ENCODE assay signal across 8 mouse cellular contexts in the genomic region with DNA sequence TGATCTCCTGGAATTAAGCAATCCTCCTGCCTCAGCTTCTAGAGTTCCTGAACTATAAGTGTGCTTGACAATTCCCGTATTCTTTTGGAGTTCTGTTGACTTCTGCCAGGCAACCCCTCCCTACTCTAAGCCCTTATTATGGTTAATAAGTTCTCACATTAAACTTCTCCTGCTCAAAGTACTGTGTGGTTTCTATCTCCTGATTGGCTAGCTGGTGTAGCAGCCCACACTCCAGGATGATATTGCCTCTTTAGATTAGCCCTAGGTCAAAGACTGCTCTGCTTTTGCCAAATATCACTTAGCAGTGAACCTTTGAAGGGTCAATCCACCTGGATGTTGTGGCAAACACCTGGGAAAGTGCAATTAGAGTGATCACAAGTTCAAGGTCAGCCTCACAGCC. TPM values are rescaled to one million over a fixed set of nuclear protein-coding genes. Genes with fewer than 3 reads are reported as not detected.
A peak's percentile ranks its signal among the peaks of the same experiment; 100 is the strongest.
DNase-seq lines count a peak whose midpoint lies in the region; ATAC-seq lines count a peak whose summit lies in the region.

No protein-coding gene starts in this region.

- H3K36me3 ChIP-seq in heart, embryonic 15.5 days: no peaks in the 10 kb centered on the region
- H3K36me3 ChIP-seq in embryonic facial prominence, embryonic 14.5 days (ENCODE audit: control insufficient read depth, insufficient read depth, low read length): no peaks in the 10 kb centered on the region
- no peaks in the 10 kb centered on the region for H3K36me3 ChIP-seq in kidney, embryonic 16.5 days (ENCODE audit: insufficient read depth, low read length)
- no peaks in the 10 kb centered on the region for H3K36me3 ChIP-seq in midbrain, embryonic 14.5 days (ENCODE audit: control insufficient read depth, insufficient read depth, low read length)

- no peak for DNase-seq in heart, postnatal 36 days
- no peak for DNase-seq in embryonic facial prominence, embryonic 14.5 days (ENCODE audit: low spot score)
- no peak for DNase-seq in midbrain, embryonic 14.5 days
- no peak for DNase-seq in spleen, postnatal 10 days (ENCODE audit: low spot score in 2 of 2)
- no peak for DNase-seq in adrenal gland, adult (ENCODE audit: inconsistent age in 2 of 2, low spot score in 1 of 2)
- DNase-seq in urinary bladder, adult 2 months (ENCODE audit: low spot score): no peak

- intact Hi-C loops in heart, postnatal 36 days (cut with DNase I): loop anchor here (10.0 kb wide), 1 partner anchor 185 kb away; no protein-coding TSS in a partner anchor

- no peaks in the 10 kb centered on the region for H3K9me3 ChIP-seq in heart, embryonic 15.5 days (replicated peaks)
- no peaks in the 10 kb centered on the region for H3K9me3 ChIP-seq in embryonic facial prominence, embryonic 14.5 days (ENCODE audit: control insufficient read depth, low read length)
- no peaks in the 10 kb centered on the region for H3K9me3 ChIP-seq in kidney, embryonic 16.5 days (ENCODE audit: low read length)
- no peaks in the 10 kb centered on the region for H3K9me3 ChIP-seq in midbrain, embryonic 14.5 days (ENCODE audit: control insufficient read depth, low read length)

- 40% methylated on average over 1 of the region's 1 CpGs for WGBS in heart, embryonic 15.5 days
- 53% methylated on average over 1 of the region's 1 CpGs for WGBS in embryonic facial prominence, embryonic 14.5 days
- WGBS in kidney, embryonic 16.5 days: 43% methylated on average over 1 of the region's 1 CpGs
- 60% methylated on average over 1 of the region's 1 CpGs for WGBS in midbrain, embryonic 14.5 days

- peak overlapping the region; percentile 66 for H3K4me2 ChIP-seq in heart, embryonic 15.5 days
- H3K4me2 ChIP-seq in embryonic facial prominence, embryonic 14.5 days (ENCODE audit: low read depth, low read length): peak overlapping the region; percentile 52
- peak overlapping the region; percentile 61 for H3K4me2 ChIP-seq in kidney, embryonic 16.5 days (replicated peaks; ENCODE audit: low read depth, low read length)
- H3K4me2 ChIP-seq in midbrain, embryonic 14.5 days (ENCODE audit: low read length): peak overlapping the region; percentile 39; the same call in 1 of the 2 replicates

- peak overlapping the region; percentile 42 for H3K4me3 ChIP-seq in heart, embryonic 15.5 days
- H3K4me3 ChIP-seq in embryonic facial prominence, embryonic 14.5 days (ENCODE audit: low read depth, low read length): peak overlapping the region; percentile 25; the same call in 1 of the 2 replicates
- peak overlapping the region; percentile 35 for H3K4me3 ChIP-seq in kidney, embryonic 16.5 days (ENCODE audit: low read length)
- no peak overlapping the region for H3K4me3 ChIP-seq in midbrain, embryonic 14.5 days (replicated peaks; ENCODE audit: low read depth, low read length)

- H3K27me3 ChIP-seq in heart, embryonic 15.5 days: no peaks in the 10 kb centered on the region
- no peaks in the 10 kb centered on the region for H3K27me3 ChIP-seq in embryonic facial prominence, embryonic 14.5 days (replicated peaks; ENCODE audit: control insufficient read depth, insufficient read depth, low read length)
- H3K27me3 ChIP-seq in kidney, embryonic 16.5 days (ENCODE audit: insufficient read depth, low read length): no peaks in the 10 kb centered on the region
- 0 out of 2 replicates have a peak, but pooled peaks cover 5% of the 10 kb centered on the region for H3K27me3 ChIP-seq in midbrain, embryonic 14.5 days (ENCODE audit: control insufficient read depth, insufficient read depth, low read length)

- H3K9ac ChIP-seq in heart, embryonic 15.5 days: 0 out of 2 replicates have a peak overlapping the region, but pooled peaks have one; percentile 34
- peak overlapping the region; percentile 46; the same call in 1 of the 2 replicates for H3K9ac ChIP-seq in embryonic facial prominence, embryonic 14.5 days (ENCODE audit: low read depth, low read length)
- H3K9ac ChIP-seq in kidney, embryonic 16.5 days (replicated peaks; ENCODE audit: low read length): peak overlapping the region; percentile 53; the same call in 1 of the 2 replicates
- no peak overlapping the region for H3K9ac ChIP-seq in midbrain, embryonic 14.5 days (replicated peaks; ENCODE audit: low read length)

- no peak overlapping the region for H3K27ac ChIP-seq in heart, embryonic 15.5 days
- H3K27ac ChIP-seq in embryonic facial prominence, embryonic 14.5 days (replicated peaks; ENCODE audit: low read depth, low read length): no peak overlapping the region
- H3K27ac ChIP-seq in kidney, embryonic 16.5 days (ENCODE audit: low read length): peak overlapping the region; percentile 36; the same call in 1 of the 2 replicates
- no peak overlapping the region for H3K27ac ChIP-seq in midbrain, embryonic 14.5 days (replicated peaks; ENCODE audit: low read depth, low read length)

- peaks cover 10% of the 10 kb centered on the region for H3K4me1 ChIP-seq in heart, embryonic 15.5 days (replicated peaks)
- peaks cover 6% of the 10 kb centered on the region; the same call in 1 of the 2 replicates for H3K4me1 ChIP-seq in embryonic facial prominence, embryonic 14.5 days (ENCODE audit: control insufficient read depth, insufficient read depth, low read length)
- peaks cover 12% of the 10 kb centered on the region for H3K4me1 ChIP-seq in kidney, embryonic 16.5 days (ENCODE audit: insufficient read depth, low read length)
- H3K4me1 ChIP-seq in midbrain, embryonic 14.5 days (ENCODE audit: control insufficient read depth, insufficient read depth, low read length): no peaks in the 10 kb centered on the region

- no peak for ATAC-seq in heart, embryonic 15.5 days (replicated peaks; ENCODE audit: insufficient number of reproducible peaks, insufficient read depth, low FRiP score, low read depth)
- ATAC-seq in embryonic facial prominence, embryonic 14.5 days (ENCODE audit: low read depth): no peak
- ATAC-seq in kidney, embryonic 16.5 days (ENCODE audit: low FRiP score, low TSS enrichment): peak; percentile 76
- no peak for ATAC-seq in midbrain, embryonic 14.5 days (ENCODE audit: low FRiP score, low TSS enrichment)

RNA-seq across cellular contexts. Expression of a gene that starts 19.1 kb away (rescaled TPM):
- polyA plus RNA-seq in heart, embryonic 15.5 days (2015; fragmentation: Nextera tagmentation; extraction: Ambion mirVana): 35.0 and 39.9 TPM in 2 replicates
- 10 to 100 TPM; 28.3 to 42.6 TPM for total RNA-seq in heart, postnatal 36 days (2021)
- 33.8 and 35.8 TPM in 2 replicates for polyA plus RNA-seq in embryonic facial prominence, embryonic 14.5 days (2014; fragmentation: Nextera tagmentation; extraction: Ambion mirVana)
- 81.9 and 86.7 TPM in 2 replicates for polyA plus RNA-seq in kidney, embryonic 16.5 days (2015; fragmentation: Nextera tagmentation; extraction: Ambion mirVana)
- polyA plus RNA-seq in midbrain, embryonic 14.5 days (2014; fragmentation: Nextera tagmentation; extraction: Ambion mirVana): 5.2 and 8.7 TPM in 2 replicates
- 41.8 and 43.5 TPM in 2 replicates for polyA plus RNA-seq in urinary bladder, adult 2 months (2012; rRNA removed)

RNA-seq across cellular contexts. Expression of a gene that starts 22.7 kb away (rescaled TPM):
- polyA plus RNA-seq in heart, embryonic 15.5 days (2015; fragmentation: Nextera tagmentation; extraction: Ambion mirVana): 0.73 and 2.7 TPM in 2 replicates
- not detected for total RNA-seq in heart, postnatal 36 days (2021)
- polyA plus RNA-seq in embryonic facial prominence, embryonic 14.5 days (2014; fragmentation: Nextera tagmentation; extraction: Ambion mirVana): 18.7 and 21.2 TPM in 2 replicates
- 11.5 and 11.8 TPM in 2 replicates for polyA plus RNA-seq in kidney, embryonic 16.5 days (2015; fragmentation: Nextera tagmentation; extraction: Ambion mirVana)
- polyA plus RNA-seq in midbrain, embryonic 14.5 days (2014; fragmentation: Nextera tagmentation; extraction: Ambion mirVana): 31.1 and 43.4 TPM in 2 replicates
- polyA plus RNA-seq in urinary bladder, adult 2 months (2012; rRNA removed): 0.36 and 0.55 TPM in 2 replicates

RNA-seq across cellular contexts. Expression of a gene that starts 29.7 kb away (rescaled TPM):
- polyA plus RNA-seq in heart, embryonic 15.5 days (2015; fragmentation: Nextera tagmentation; extraction: Ambion mirVana): 44.5 and 49.5 TPM in 2 replicates
- total RNA-seq in heart, postnatal 36 days (2021): 10 to 100 TPM; 20.5 to 23.0 TPM
- polyA plus RNA-seq in embryonic facial prominence, embryonic 14.5 days (2014; fragmentation: Nextera tagmentation; extraction: Ambion mirVana): 70.5 and 80.2 TPM in 2 replicates
- 58.8 and 64.3 TPM in 2 replicates for polyA plus RNA-seq in kidney, embryonic 16.5 days (2015; fragmentation: Nextera tagmentation; extraction: Ambion mirVana)
- 35.3 and 38.1 TPM in 2 replicates for polyA plus RNA-seq in midbrain, embryonic 14.5 days (2014; fragmentation: Nextera tagmentation; extraction: Ambion mirVana)
- polyA plus RNA-seq in urinary bladder, adult 2 months (2012; rRNA removed): 128 and 156 TPM in 2 replicates

RNA-seq across cellular contexts. Expression of a gene that starts 37.8 kb away (rescaled TPM):
- polyA plus RNA-seq in heart, embryonic 15.5 days (2015; fragmentation: Nextera tagmentation; extraction: Ambion mirVana): 6.0 and 8.1 TPM in 2 replicates
- under 1 TPM; 0.19 to 0.22 TPM for total RNA-seq in heart, postnatal 36 days (2021)
- polyA plus RNA-seq in embryonic facial prominence, embryonic 14.5 days (2014; fragmentation: Nextera tagmentation; extraction: Ambion mirVana): 17.5 and 20.7 TPM in 2 replicates
- polyA plus RNA-seq in kidney, embryonic 16.5 days (2015; fragmentation: Nextera tagmentation; extraction: Ambion mirVana): 29.2 and 31.3 TPM in 2 replicates
- 5.6 and 5.9 TPM in 2 replicates for polyA plus RNA-seq in midbrain, embryonic 14.5 days (2014; fragmentation: Nextera tagmentation; extraction: Ambion mirVana)
- polyA plus RNA-seq in urinary bladder, adult 2 months (2012; rRNA removed): 3.4 and 3.7 TPM in 2 replicates

RNA-seq across cellular contexts. Expression of a gene that starts 40.9 kb away (rescaled TPM):
- polyA plus RNA-seq in heart, embryonic 15.5 days (2015; fragmentation: Nextera tagmentation; extraction: Ambion mirVana): 88.4 and 88.7 TPM in 2 replicates
- 10 to 100 TPM; 50.0 to 52.3 TPM for total RNA-seq in heart, postnatal 36 days (2021)
- 151 and 177 TPM in 2 replicates for polyA plus RNA-seq in embryonic facial prominence, embryonic 14.5 days (2014; fragmentation: Nextera tagmentation; extraction: Ambion mirVana)
- polyA plus RNA-seq in kidney, embryonic 16.5 days (2015; fragmentation: Nextera tagmentation; extraction: Ambion mirVana): 127 and 146 TPM in 2 replicates
- polyA plus RNA-seq in midbrain, embryonic 14.5 days (2014; fragmentation: Nextera tagmentation; extraction: Ambion mirVana): 71.6 and 84.1 TPM in 2 replicates
- 200 and 251 TPM in 2 replicates for polyA plus RNA-seq in urinary bladder, adult 2 months (2012; rRNA removed)
